Mouse (Mus musculus) lung, postnatal 25 days (tissue): ENCODE results near the gene Plekhg5.

Experiments
- DNase-seq: peaks from one replicate; pipeline ENCODE4 v3.0.0; 2022; ENCODE audit warnings: low spot score

Plekhg5 gene

GRCm38 (mm10) chr4:152097911-152098799, 25.9 kb downstream of the Plekhg5 start:
- DNase-seq, result peak; percentile 69

GRCm38 (mm10) chr4:152100541-152100940, 28.2 kb downstream of the Plekhg5 start:
- DNase-seq, result no peak

GRCm38 (mm10) chr4:152101081-152101653, 28.9 kb downstream of the Plekhg5 start:
- no peak for DNase-seq

- no peak for DNase-seq
These were observed 29.6 kb downstream of the Plekhg5 start for GRCm38 (mm10) chr4:152101921-152102320.

- DNase-seq, result peak; percentile 76
These were observed 30.7 kb downstream of the Plekhg5 start for GRCm38 (mm10) chr4:152103025-152103424.

GRCm38 (mm10) chr4:152106746-152107145, 34.4 kb downstream of the Plekhg5 start:
- DNase-seq, result no peak

- DNase-seq, result peak; percentile 89
These were observed 35.2 kb downstream of the Plekhg5 start for GRCm38 (mm10) chr4:152107493-152107892.

GRCm38 (mm10) chr4:152107971-152108509, 35.7 kb downstream of the Plekhg5 start:
- peak; percentile 86 for DNase-seq

GRCm38 (mm10) chr4:152108673-152109072, 36.4 kb downstream of the Plekhg5 start:
- DNase-seq, result no peak

GRCm38 (mm10) chr4:152109509-152109908, 37.2 kb downstream of the Plekhg5 start:
- DNase-seq, result no peak

- no peak for DNase-seq
These were observed 38.4 kb downstream of the Plekhg5 start for GRCm38 (mm10) chr4:152110689-152111088.

GRCm38 (mm10) chr4:152112329-152112728, 40.0 kb downstream of the Plekhg5 start:
- no peak for DNase-seq

GRCm38 (mm10) chr4:152114080-152114479, 41.8 kb downstream of the Plekhg5 start:
- no peak for DNase-seq

GRCm38 (mm10) chr4:152115921-152116612, 43.8 kb downstream of the Plekhg5 start, which contains the start of gene Tnfrsf25:
Gene Tnfrsf25, plus strand, starts transcription at chr4:152115934.
- DNase-seq, result no peak

GRCm38 (mm10) chr4:152117538-152117937, 45.2 kb downstream of the Plekhg5 start:
- no peak for DNase-seq

GRCm38 (mm10) chr4:152119396-152120292, 47.3 kb downstream of the Plekhg5 start:
- no peak for DNase-seq

- DNase-seq, result no peak
These were observed 48.2 kb downstream of the Plekhg5 start for GRCm38 (mm10) chr4:152120311-152121182.

GRCm38 (mm10) chr4:152121183-152121505, 48.8 kb downstream of the Plekhg5 start:
- DNase-seq, result no peak

- no peak for DNase-seq
These were observed 52.2 kb downstream of the Plekhg5 start for GRCm38 (mm10) chr4:152124361-152124961.
